Mouse (Mus musculus) stomach, postnatal 0 days (tissue): ENCODE results near the gene Glt6d1. TPM values are rescaled to one million over a fixed set of nuclear protein-coding genes. Genes with fewer than 3 reads are reported as not detected.

Experiments
- ATAC-seq: fragments of 200-750 bp; cut with Nextera tagmentation; 2 replicates; pipeline ENCODE4 v1.8.0; 2017; ENCODE audit not compliant: low FRiP score, low TSS enrichment
- DNase-seq: peaks from one replicate; pipeline ENCODE4 v3.0.0-alpha.2; 2016; ENCODE audit warnings: low spot score
- H3K27ac ChIP-seq: fragments of 300-500 bp; sonication (generic); replicated peaks from 2 replicates; pipeline ENCODE4 v1.5.1; 2014; ENCODE audit warnings: mild to moderate bottlenecking, control low read depth
- H3K27me3 ChIP-seq: fragments of 300-500 bp; sonication (generic); 2 replicates; pipeline ENCODE4 v1.6.1; 2014; ENCODE audit warnings: low read length; ENCODE audit not compliant: control insufficient read depth, insufficient read depth
- H3K36me3 ChIP-seq: fragments of 300-500 bp; sonication (generic); 2 replicates; pipeline ENCODE4 v1.6.1; 2014; ENCODE audit warnings: low read length, mixed read lengths; ENCODE audit not compliant: control insufficient read depth, insufficient read depth
- H3K4me1 ChIP-seq: fragments of 300-500 bp; sonication (generic); replicated peaks from 2 replicates; pipeline ENCODE4 v1.6.1; 2014; ENCODE audit warnings: antibody characterized with exemption; ENCODE audit not compliant: control insufficient read depth, insufficient read depth
- H3K4me2 ChIP-seq: fragments of 300-500 bp; sonication (generic); replicated peaks from 2 replicates; pipeline ENCODE4 v1.6.1; 2014; ENCODE audit warnings: low read depth, mild to moderate bottlenecking, control low read depth, moderate library complexity
- H3K4me3 ChIP-seq: fragments of 300-500 bp; sonication (generic); 2 replicates; pipeline ENCODE4 v1.5.1; 2014; ENCODE audit warnings: low read depth, low read length, control low read depth
- H3K9ac ChIP-seq: fragments of 300-500 bp; sonication (generic); 2 replicates; pipeline ENCODE4 v1.6.1; 2014; ENCODE audit warnings: mild to moderate bottlenecking, low read length, control low read depth, mixed read lengths
- H3K9me3 ChIP-seq: fragments of 300-500 bp; sonication (generic); 2 replicates; pipeline ENCODE4 v1.6.1; 2016; ENCODE audit warnings: low read length; ENCODE audit not compliant: control insufficient read depth
- CTCF ChIP-seq: IDR thresholded peaks from 2 replicates; pipeline ENCODE4 v1.5.1; 2016; ENCODE audit warnings: antibody characterized with exemption, low read depth, mild to moderate bottlenecking, moderate library complexity
- EP300 ChIP-seq: optimal IDR thresholded peaks from 2 replicates; pipeline ENCODE3; 2016; ENCODE audit warnings: antibody characterized with exemption
- WGBS: fragments of 180-500 bp; shearing (Covaris S2); extraction: QIAGEN DNeasy Blood & Tissue Kit; methylation state at CpG from one replicate; pipeline ENCODE4 v1.1.7; 2014; 5-methylcytosine and 5-hydroxymethylcytosine counted together
- polyA plus RNA-seq: library from polyadenylated mRNA; unstranded; fragments of >200 nt; fragmentation: Nextera tagmentation; extraction: Ambion mirVana; gene quantifications from 2 replicates; pipeline ENCODE4 v1.2.1, GENCODE M21; 2015

Gene Glt6d1
- polyA plus RNA-seq, 1 experiment from 2014 or later = not detected

GRCm38 (mm10) chr2:25824751-25825150, 9.1 kb upstream of the Glt6d1 start:
- H3K9me3 ChIP-seq = no peaks in the 10 kb centered on the region
- H3K4me1 ChIP-seq = no peaks in the 10 kb centered on the region
- H3K4me3 ChIP-seq = no peak overlapping the region
- DNase-seq (no peak), ATAC-seq (no peak)
- no peak overlapping the region for H3K4me2 ChIP-seq
- WGBS = 74% methylated on average over 3 of the region's 3 CpGs
- no peak overlapping the region for H3K27ac ChIP-seq
- TF ChIP-seq CTCF (no peak), EP300 (no peak)
- H3K36me3 ChIP-seq = no peaks in the 10 kb centered on the region
- no peaks in the 10 kb centered on the region for H3K27me3 ChIP-seq
- no peak overlapping the region for H3K9ac ChIP-seq

- Histone ChIP-seq H3K4me1 (no peaks in the 10 kb centered on the region), H3K27ac (no peak within 1 kb of the TSS), H3K36me3 (no peaks in the 10 kb centered on the region), H3K9me3 (no peaks in the 10 kb centered on the region), H3K27me3 (no peaks in the 10 kb centered on the region), H3K9ac (no peak within 1 kb of the TSS), H3K4me2 (no peak within 1 kb of the TSS), H3K4me3 (no peak within 1 kb of the TSS)
- ATAC-seq (no peak), DNase-seq (no peak)
- TF ChIP-seq EP300 (no peak), CTCF (no peak)
- WGBS = 76% methylated on average over 1 of the region's 1 CpGs
Measured at GRCm38 (mm10) chr2:25822806-25823205, 7.2 kb upstream of the Glt6d1 start, which contains the start of gene Lcn9. Gene Lcn9, plus strand, starts transcription at chr2:25823153.

- Histone ChIP-seq H3K4me1 (no peaks in the 10 kb centered on the region), H3K4me3 (no peak overlapping the region), H3K4me2 (no peak overlapping the region), H3K9me3 (no peaks in the 10 kb centered on the region), H3K36me3 (no peaks in the 10 kb centered on the region), H3K27ac (no peak overlapping the region), H3K9ac (no peak overlapping the region), H3K27me3 (no peaks in the 10 kb centered on the region)
- DNase-seq (no peak), ATAC-seq (no peak)
- TF ChIP-seq CTCF (peak; percentile 30; the same call in 1 of the 2 replicates), EP300 (no peak)
- 78% methylated on average over 5 of the region's 5 CpGs for WGBS
Measured at GRCm38 (mm10) chr2:25813364-25813763, 2.3 kb downstream of the Glt6d1 start.

- Histone ChIP-seq H3K36me3 (no peaks in the 10 kb centered on the region), H3K27me3 (no peaks in the 10 kb centered on the region), H3K9ac (no peak overlapping the region), H3K27ac (no peak overlapping the region), H3K4me1 (no peaks in the 10 kb centered on the region), H3K9me3 (no peaks in the 10 kb centered on the region), H3K4me3 (no peak overlapping the region), H3K4me2 (no peak overlapping the region)
- no peak for DNase-seq
- TF ChIP-seq CTCF = no peak
- no peak for TF ChIP-seq EP300
- no peak for ATAC-seq
- WGBS = 69% methylated on average over 2 of the region's 2 CpGs
Measured at GRCm38 (mm10) chr2:25811711-25812110, 3.9 kb downstream of the Glt6d1 start.

GRCm38 (mm10) chr2:25798065-25798464, 17.6 kb downstream of the Glt6d1 start:
- H3K27ac ChIP-seq = no peak overlapping the region
- no peaks in the 10 kb centered on the region for H3K9me3 ChIP-seq
- ATAC-seq (no peak), DNase-seq (no peak)
- H3K4me1 ChIP-seq = no peaks in the 10 kb centered on the region
- TF ChIP-seq EP300 (no peak), CTCF (no peak)
- no peaks in the 10 kb centered on the region for H3K36me3 ChIP-seq
- H3K4me2 ChIP-seq = no peak overlapping the region
- WGBS = 46% methylated on average over 5 of the region's 5 CpGs
- no peak overlapping the region for H3K9ac ChIP-seq
- H3K27me3 ChIP-seq = no peaks in the 10 kb centered on the region
- no peak overlapping the region for H3K4me3 ChIP-seq

- H3K9ac ChIP-seq = no peak overlapping the region
- TF ChIP-seq CTCF (no peak), EP300 (no peak)
- no peak overlapping the region for H3K27ac ChIP-seq
- H3K9me3 ChIP-seq = no peaks in the 10 kb centered on the region
- no peak for ATAC-seq
- no peaks in the 10 kb centered on the region for H3K36me3 ChIP-seq
- no peak overlapping the region for H3K4me3 ChIP-seq
- no peaks in the 10 kb centered on the region for H3K4me1 ChIP-seq
- DNase-seq = no peak
- no peaks in the 10 kb centered on the region for H3K27me3 ChIP-seq
- 18% methylated on average over 2 of the region's 2 CpGs for WGBS
- no peak overlapping the region for H3K4me2 ChIP-seq
Measured at GRCm38 (mm10) chr2:25797635-25798034, 18.0 kb downstream of the Glt6d1 start.
